Mouse (Mus musculus): ENCODE data around the gene Crtc3. TPM values are rescaled to one million over a fixed set of nuclear protein-coding genes. Genes with fewer than 3 reads are reported as not detected.

Crtc3 gene
- polyA plus RNA-seq, 2 experiments: 18.6 to 26.4 TPM

DNA sequence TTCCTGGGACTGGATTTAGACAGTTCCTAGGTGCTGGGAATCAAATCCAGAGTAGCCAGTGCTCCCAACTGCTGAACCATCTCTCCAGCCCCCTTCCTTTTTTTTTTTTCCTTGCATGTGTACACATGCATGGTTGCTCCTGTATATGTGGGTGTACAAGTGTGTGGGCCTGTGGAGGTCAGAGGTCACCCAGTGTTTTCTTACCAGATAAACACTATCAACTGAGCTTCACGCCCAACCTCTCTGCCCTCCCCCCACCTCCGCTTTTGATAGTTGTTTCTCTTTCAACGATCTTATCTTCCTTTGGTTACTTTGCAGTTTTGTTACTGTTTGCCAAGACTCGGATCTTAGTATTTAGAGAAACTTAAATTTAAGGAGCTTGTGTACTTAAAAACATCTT lies 8.2 kb upstream of the Crtc3 start:
- TF ChIP-seq POLR2A (IDR thresholded peaks at IDR 0.05; ENCODE audit: borderline replicate concordance, extremely low read depth, insufficient read depth, insufficient read length): no peak
- Histone ChIP-seq H3K4me2 (replicated peaks; ENCODE audit: low read depth, low read length, severe bottlenecking) (no peak overlapping the region), H3K36me3 (ENCODE audit: control insufficient read depth, insufficient read depth, low read length) (no peaks in the 10 kb centered on the region), H3K27ac (replicated peaks; ENCODE audit: low read depth, low read length) (no peak overlapping the region), H3K4me1 (ENCODE audit: control insufficient read depth, insufficient read depth, low read length) (no peaks in the 10 kb centered on the region), H3K9me3 (ENCODE audit: control insufficient read depth, low read length) (no peaks in the 10 kb centered on the region), H3K27me3 (ENCODE audit: control insufficient read depth, insufficient read depth, low read length) (no peaks in the 10 kb centered on the region), H3K4me3 (replicated peaks; ENCODE audit: low read length) (no peak overlapping the region), H3K9ac (ENCODE audit: low read depth, low read length, severe bottlenecking) (no peak overlapping the region)
- WGBS: 72% methylated on average over 4 of the region's 4 CpGs
- ATAC-seq (ENCODE audit: low FRiP score, low read depth) (no peak), DNase-seq (ENCODE audit: low spot score) (no peak)

DNA sequence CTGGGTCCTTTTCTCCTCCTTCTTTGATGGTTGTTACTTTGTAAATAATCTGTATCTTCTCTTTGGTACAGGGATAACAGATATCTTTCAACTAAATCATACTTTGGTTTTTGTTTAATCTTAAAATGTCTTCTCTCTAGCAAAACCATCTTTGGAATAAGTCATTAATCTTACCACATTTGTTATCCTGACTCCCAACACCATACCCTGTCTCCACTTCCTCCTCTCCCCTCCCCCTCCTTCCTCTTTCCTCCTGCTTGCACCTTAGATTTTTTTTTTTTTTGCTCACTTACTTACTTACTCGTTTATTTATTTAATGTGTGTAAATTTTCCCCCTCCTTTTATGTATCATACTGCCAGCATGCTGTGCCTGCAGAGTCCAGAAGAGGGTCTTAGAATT lies 7.7 kb upstream of the Crtc3 start:
- no peaks in the 10 kb centered on the region for H3K4me1 ChIP-seq (ENCODE audit: control insufficient read depth, insufficient read depth, low read length)
- H3K27ac ChIP-seq (replicated peaks; ENCODE audit: low read depth, low read length): no peak overlapping the region
- H3K4me3 ChIP-seq (replicated peaks; ENCODE audit: low read length): no peak overlapping the region
- WGBS: 53% methylated on average over 1 of the region's 1 CpGs
- no peak overlapping the region for H3K4me2 ChIP-seq (replicated peaks; ENCODE audit: low read depth, low read length, severe bottlenecking)
- no peaks in the 10 kb centered on the region for H3K27me3 ChIP-seq (ENCODE audit: control insufficient read depth, insufficient read depth, low read length)
- H3K9me3 ChIP-seq (ENCODE audit: control insufficient read depth, low read length): no peaks in the 10 kb centered on the region
- H3K9ac ChIP-seq (ENCODE audit: low read depth, low read length, severe bottlenecking): no peak overlapping the region
- ATAC-seq (ENCODE audit: low FRiP score, low read depth) (no peak), DNase-seq (ENCODE audit: low spot score) (no peak)
- H3K36me3 ChIP-seq (ENCODE audit: control insufficient read depth, insufficient read depth, low read length): no peaks in the 10 kb centered on the region
- no peak for TF ChIP-seq POLR2A (IDR thresholded peaks at IDR 0.05; ENCODE audit: borderline replicate concordance, extremely low read depth, insufficient read depth, insufficient read length)

DNA sequence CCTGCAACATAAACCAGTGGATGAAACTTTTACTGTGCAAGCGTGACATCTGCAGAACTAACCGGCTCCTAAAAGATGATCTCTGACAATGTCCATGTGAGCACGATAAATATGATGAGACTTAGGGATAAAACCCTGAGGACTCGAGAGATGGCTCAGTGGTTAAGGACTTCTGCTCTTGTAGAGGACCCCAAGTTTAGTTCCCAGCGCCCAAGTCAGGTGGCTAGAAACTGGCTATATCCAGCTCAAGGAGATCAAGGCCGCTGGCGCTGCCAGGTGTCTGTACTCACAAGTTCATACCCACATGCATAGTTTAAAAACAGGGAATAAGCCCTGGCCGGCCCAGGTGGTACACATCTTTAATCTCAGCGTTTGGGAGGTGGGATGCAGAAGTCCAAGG lies 3.8 kb upstream of the Crtc3 start:
- no peak overlapping the region for H3K27ac ChIP-seq (replicated peaks; ENCODE audit: low read depth, low read length)

DNA sequence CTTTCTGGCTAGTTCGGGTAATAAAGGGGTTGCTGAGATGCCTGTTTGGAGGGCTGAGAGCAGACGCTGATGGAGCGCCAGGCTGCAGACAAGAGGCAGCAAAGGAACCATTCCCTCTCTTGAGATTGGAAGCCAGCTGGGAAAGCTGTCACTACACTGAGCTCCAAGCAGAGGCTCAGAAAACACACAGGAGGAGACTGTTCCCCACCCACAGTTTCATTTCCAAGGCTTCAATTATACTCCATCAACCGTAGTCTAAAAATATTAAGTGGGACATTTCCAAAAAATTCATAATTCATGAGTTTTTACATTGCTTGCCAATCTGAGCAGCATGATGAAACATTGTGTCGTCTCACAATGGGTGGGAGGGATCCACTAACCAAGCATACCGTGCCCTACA lies 2.5 kb upstream of the Crtc3 start:
- H3K9me3 ChIP-seq (ENCODE audit: control insufficient read depth, low read length): no peaks in the 10 kb centered on the region
- H3K9ac ChIP-seq (ENCODE audit: low read depth, low read length, severe bottlenecking): no peak overlapping the region
- H3K4me3 ChIP-seq (replicated peaks; ENCODE audit: low read length): no peak overlapping the region
- H3K27ac ChIP-seq (replicated peaks; ENCODE audit: low read depth, low read length): no peak overlapping the region
- no peak overlapping the region for H3K4me2 ChIP-seq (replicated peaks; ENCODE audit: low read depth, low read length, severe bottlenecking)
- 63% methylated on average over 6 of the region's 6 CpGs for WGBS
- peaks cover 9% of the 10 kb centered on the region; the same call in 1 of the 2 replicates for H3K4me1 ChIP-seq (ENCODE audit: control insufficient read depth, insufficient read depth, low read length)
- H3K36me3 ChIP-seq (ENCODE audit: control insufficient read depth, insufficient read depth, low read length): no peaks in the 10 kb centered on the region
- TF ChIP-seq POLR2A (IDR thresholded peaks at IDR 0.05; ENCODE audit: borderline replicate concordance, extremely low read depth, insufficient read depth, insufficient read length): no peak
- H3K27me3 ChIP-seq (ENCODE audit: control insufficient read depth, insufficient read depth, low read length): no peaks in the 10 kb centered on the region
- DNase-seq (ENCODE audit: low spot score) (no peak), ATAC-seq (ENCODE audit: low FRiP score, low read depth) (no peak)

More for the DNA sequence above, 3.8 kb upstream of the Crtc3 start:
- no peaks in the 10 kb centered on the region for H3K27me3 ChIP-seq (ENCODE audit: control insufficient read depth, insufficient read depth, low read length)
- no peak overlapping the region for H3K9ac ChIP-seq (ENCODE audit: low read depth, low read length, severe bottlenecking)
- H3K4me2 ChIP-seq (replicated peaks; ENCODE audit: low read depth, low read length, severe bottlenecking): no peak overlapping the region
- H3K4me1 ChIP-seq (ENCODE audit: control insufficient read depth, insufficient read depth, low read length): peaks cover 5% of the 10 kb centered on the region; the same call in 1 of the 2 replicates
- no peak for TF ChIP-seq POLR2A (IDR thresholded peaks at IDR 0.05; ENCODE audit: borderline replicate concordance, extremely low read depth, insufficient read depth, insufficient read length)
- H3K4me3 ChIP-seq (replicated peaks; ENCODE audit: low read length): no peak overlapping the region
- WGBS: 90% methylated on average over 9 of the region's 9 CpGs
- DNase-seq (ENCODE audit: low spot score): no peak
- H3K9me3 ChIP-seq (ENCODE audit: control insufficient read depth, low read length): no peaks in the 10 kb centered on the region
- ATAC-seq (ENCODE audit: low FRiP score, low read depth): no peak
- no peaks in the 10 kb centered on the region for H3K36me3 ChIP-seq (ENCODE audit: control insufficient read depth, insufficient read depth, low read length)

DNA sequence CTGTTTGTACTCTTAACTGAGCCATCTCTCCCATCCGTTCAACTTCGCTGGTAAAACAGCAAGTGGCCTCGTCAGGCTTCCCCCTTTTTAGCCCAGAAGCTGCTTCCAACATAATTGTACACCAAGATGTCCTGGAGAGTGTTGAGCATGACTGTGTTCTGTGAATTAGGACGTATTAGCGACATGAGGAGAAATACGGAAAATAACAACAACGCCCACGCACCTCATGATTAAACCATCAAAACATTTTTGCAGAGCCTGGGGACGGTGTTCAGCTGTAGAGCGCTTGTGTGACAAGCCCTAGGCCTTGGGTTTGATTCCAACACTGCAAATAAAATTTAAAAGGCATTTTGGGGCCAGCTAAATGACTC lies 529 bp upstream of the Crtc3 start:
- H3K9me3 ChIP-seq (ENCODE audit: control insufficient read depth, low read length): no peaks in the 10 kb centered on the region
- H3K4me3 ChIP-seq (replicated peaks; ENCODE audit: low read length): peak overlapping the region; percentile 82
- peak overlapping the region; percentile 95 for H3K27ac ChIP-seq (replicated peaks; ENCODE audit: low read depth, low read length)
- DNase-seq (ENCODE audit: low spot score) (peak; percentile 9), ATAC-seq (ENCODE audit: low FRiP score, low read depth) (0 out of 2 replicates have a peak, but pooled peaks have one; percentile 2)
- peaks cover 9% of the 10 kb centered on the region; the same call in 1 of the 2 replicates for H3K4me1 ChIP-seq (ENCODE audit: control insufficient read depth, insufficient read depth, low read length)
- 14% methylated on average over 10 of the region's 10 CpGs for WGBS
- H3K27me3 ChIP-seq (ENCODE audit: control insufficient read depth, insufficient read depth, low read length): no peaks in the 10 kb centered on the region
- no peak for TF ChIP-seq POLR2A (IDR thresholded peaks at IDR 0.05; ENCODE audit: borderline replicate concordance, extremely low read depth, insufficient read depth, insufficient read length)
- H3K9ac ChIP-seq (ENCODE audit: low read depth, low read length, severe bottlenecking): peak overlapping the region; percentile 95
- H3K36me3 ChIP-seq (ENCODE audit: control insufficient read depth, insufficient read depth, low read length): no peaks in the 10 kb centered on the region
- peak overlapping the region; percentile 76 for H3K4me2 ChIP-seq (replicated peaks; ENCODE audit: low read depth, low read length, severe bottlenecking)

All from limb, embryonic 14.5 days (tissue).